Mouse (Mus musculus) retina, adult 2 months (tissue): ENCODE data around the gene Ubap1l.
"Not testable (repeated sequence)": the region's sequence is repeated elsewhere in the genome, so short reads cannot be mapped to it uniquely, and the experiment has no call there.

ENCODE experiments used
- DNase-seq: peaks from one replicate; pipeline ENCODE4 v3.0.0-alpha.2; 2012; ENCODE audit warnings: low read depth, low spot score

Ubap1l gene

GRCm38 (mm10) chr9:65360641-65361448 is at the start of gene Ubap1l:
Gene Ubap1l (plus strand): TSS chr9:65361041.
- peak; percentile 81 for DNase-seq

- no peak for DNase-seq
Measured at GRCm38 (mm10) chr9:65312669-65313357, 48.0 kb upstream of the Ubap1l start.

GRCm38 (mm10) chr9:65313846-65314245 is 47.0 kb upstream of the Ubap1l start:
- no peak for DNase-seq

GRCm38 (mm10) chr9:65322255-65322900 is 38.5 kb upstream of the Ubap1l start:
- no peak for DNase-seq

GRCm38 (mm10) chr9:65325971-65326370 is 34.9 kb upstream of the Ubap1l start:
- DNase-seq = no peak

GRCm38 (mm10) chr9:65327371-65327770 is 33.5 kb upstream of the Ubap1l start:
- DNase-seq = no peak

- no peak for DNase-seq
Measured at GRCm38 (mm10) chr9:65333958-65334357, 26.9 kb upstream of the Ubap1l start.

- no peak for DNase-seq
Measured at GRCm38 (mm10) chr9:65339146-65339545, 21.7 kb upstream of the Ubap1l start.

- DNase-seq = no peak
Measured at GRCm38 (mm10) chr9:65340414-65340813, 20.4 kb upstream of the Ubap1l start.

- DNase-seq = not testable (repeated sequence)
Measured at GRCm38 (mm10) chr9:65345439-65345838, 15.4 kb upstream of the Ubap1l start.

- peak; percentile 97 for DNase-seq
Measured at GRCm38 (mm10) chr9:65345854-65346475, 14.9 kb upstream of the Ubap1l start, which contains the start of gene Pdcd7. Gene Pdcd7 (plus strand): TSS chr9:65346104.

GRCm38 (mm10) chr9:65346476-65347111 is 14.2 kb upstream of the Ubap1l start:
- DNase-seq = no peak

GRCm38 (mm10) chr9:65347112-65347850 is 13.6 kb upstream of the Ubap1l start:
- DNase-seq = no peak

GRCm38 (mm10) chr9:65353251-65353650 is 7.6 kb upstream of the Ubap1l start:
- no peak for DNase-seq

- DNase-seq = no peak
Measured at GRCm38 (mm10) chr9:65356561-65356960, 4.3 kb upstream of the Ubap1l start.

GRCm38 (mm10) chr9:65356971-65357370 is 3.9 kb upstream of the Ubap1l start:
- DNase-seq = no peak

- DNase-seq = no peak
Measured at GRCm38 (mm10) chr9:65358956-65359480, 1.8 kb upstream of the Ubap1l start.

GRCm38 (mm10) chr9:65363684-65364083 is 2.8 kb downstream of the Ubap1l start:
- peak; percentile 86 for DNase-seq

- DNase-seq = no peak
Measured at GRCm38 (mm10) chr9:65365721-65366120, 4.9 kb downstream of the Ubap1l start.

- DNase-seq = no peak
Measured at GRCm38 (mm10) chr9:65371756-65372155, 10.9 kb downstream of the Ubap1l start.
